Mouse (Mus musculus) megakaryocyte, embryonic 14.5 days (primary cell): ENCODE measurements at regions not wholly inside any gene's neighbourhood (a gene's known extent, or its start where the extent isn't known, plus 50 kb on each side); places are given as distances from the start of the nearest gene placed in this dataset.

Source experiments
- FLI1 ChIP-seq: IDR thresholded peaks from 2 replicates; pipeline ENCODE4 v1.6.1; 2012; ENCODE audit warnings: low read length, inconsistent platforms, mixed read lengths
- GATA1 ChIP-seq: IDR thresholded peaks from 3 replicates; pipeline ENCODE4 v1.6.1; 2012; ENCODE audit warnings: mixed read lengths, low read length, inconsistent platforms, borderline replicate concordance

GRCm38 (mm10) chr3:37833387-37833786 is 109.1 kb upstream of the Gm5148 start:
- TF ChIP-seq GATA1, result no peak
- TF ChIP-seq FLI1, result no peak
